Mouse (Mus musculus): Measurements from ENCODE around the gene Setd1a.
"Not testable (repeated sequence)": the region's sequence is repeated elsewhere in the genome, so short reads cannot be mapped to it uniquely, and the experiment has no call there.

Setd1a gene

GRCm38 (mm10) chr7:127837878-127838277, 61.4 kb downstream of the Setd1a start:
- not testable (repeated sequence) for DNase-seq (ENCODE audit: low spot score)

GRCm38 (mm10) chr7:127840031-127840430, 63.6 kb downstream of the Setd1a start:
- DNase-seq (ENCODE audit: low spot score) = not testable (repeated sequence)

GRCm38 (mm10) chr7:127840886-127841285, 64.4 kb downstream of the Setd1a start:
- peak; percentile 30 for DNase-seq (ENCODE audit: low spot score)

GRCm38 (mm10) chr7:127841340-127842000, 65.0 kb downstream of the Setd1a start:
- DNase-seq (ENCODE audit: low spot score) = peak; percentile 93

DNA sequence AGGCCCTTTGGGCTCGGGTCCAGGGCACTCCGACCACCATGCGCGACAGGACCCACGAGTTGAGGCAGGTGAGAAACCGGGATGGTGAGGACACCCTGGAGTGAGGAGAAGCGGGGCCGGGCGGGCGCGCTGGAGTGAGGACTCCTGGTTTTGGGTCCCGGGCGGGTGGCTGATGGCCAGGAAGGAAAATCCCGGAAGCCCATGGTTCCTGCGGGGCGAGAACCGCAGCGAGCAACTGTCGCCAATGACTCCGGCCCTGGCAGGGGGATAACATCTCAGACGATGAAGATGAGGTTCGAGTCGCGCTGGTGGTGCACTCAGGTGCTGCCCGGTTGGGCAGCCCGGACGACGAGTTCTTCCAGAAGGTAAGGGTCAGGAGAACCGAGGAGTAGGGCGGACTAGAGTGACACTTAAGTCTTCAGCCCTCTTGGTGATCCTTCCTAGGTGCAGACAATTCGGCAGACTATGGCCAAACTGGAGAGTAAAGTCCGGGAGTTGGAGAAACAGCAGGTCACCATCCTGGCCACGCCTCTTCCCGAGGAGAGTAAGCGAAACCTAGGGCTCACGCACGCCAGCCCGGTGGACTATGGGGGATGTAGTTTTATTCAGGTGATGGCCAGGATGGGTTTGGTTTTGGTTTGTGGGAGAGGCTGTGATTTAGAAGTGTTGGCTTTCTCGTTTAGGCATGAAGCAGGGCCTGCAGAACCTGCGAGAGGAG, 65.7 kb downstream of the Setd1a start:
- peak; percentile 87 for DNase-seq (ENCODE audit: low spot score)

Measured in embryo, embryonic 10.5 days (tissue).